Mouse (Mus musculus): ENCODE data around the gene Slc45a1. TPM values are rescaled to one million over a fixed set of nuclear protein-coding genes. Genes with fewer than 3 reads are reported as not detected.
A peak's percentile ranks its signal among the peaks of the same experiment; 100 is the strongest.

Gene Slc45a1
- polyA plus RNA-seq, 1 experiment from 2014 or later, result 1.2 TPM

- Histone ChIP-seq H3K27me3 (replicated peaks; ENCODE audit: control insufficient read depth, insufficient read depth, low read length) (no peaks in the 10 kb centered on the region), H3K27ac (replicated peaks; ENCODE audit: low read depth, low read length) (no peak overlapping the region), H3K9me3 (ENCODE audit: control insufficient read depth, low read length) (no peaks in the 10 kb centered on the region), H3K36me3 (ENCODE audit: control insufficient read depth, insufficient read depth, low read length) (no peaks in the 10 kb centered on the region), H3K4me3 (ENCODE audit: low read depth, low read length) (no peak overlapping the region), H3K4me2 (ENCODE audit: low read depth, low read length) (no peak overlapping the region), H3K9ac (ENCODE audit: low read depth, low read length) (no peak overlapping the region), H3K4me1 (ENCODE audit: control insufficient read depth, insufficient read depth, low read length) (peaks cover 15% of the 10 kb centered on the region; the same call in 1 of the 2 replicates)
- ATAC-seq (ENCODE audit: low read depth), result no peak
- WGBS, result 65% methylated on average over 4 of the region's 4 CpGs
- DNase-seq (ENCODE audit: low spot score), result no peak
Observed at GRCm38 (mm10) chr4:150593473-150594217, 58.3 kb downstream of the Slc45a1 start.

- H3K27me3 ChIP-seq (replicated peaks; ENCODE audit: control insufficient read depth, insufficient read depth, low read length), result no peaks in the 10 kb centered on the region
- H3K9ac ChIP-seq (ENCODE audit: low read depth, low read length), result no peak overlapping the region
- no peak overlapping the region for H3K27ac ChIP-seq (replicated peaks; ENCODE audit: low read depth, low read length)
- no peak overlapping the region for H3K4me2 ChIP-seq (ENCODE audit: low read depth, low read length)
- DNase-seq (ENCODE audit: low spot score) (no peak), ATAC-seq (ENCODE audit: low read depth) (no peak)
- H3K9me3 ChIP-seq (ENCODE audit: control insufficient read depth, low read length), result no peaks in the 10 kb centered on the region
- H3K4me3 ChIP-seq (ENCODE audit: low read depth, low read length), result no peak overlapping the region
- H3K4me1 ChIP-seq (ENCODE audit: control insufficient read depth, insufficient read depth, low read length), result peaks cover 16% of the 10 kb centered on the region
- WGBS, result 80% methylated on average over 6 of the region's 6 CpGs
- no peaks in the 10 kb centered on the region for H3K36me3 ChIP-seq (ENCODE audit: control insufficient read depth, insufficient read depth, low read length)
Observed at GRCm38 (mm10) chr4:150592087-150592486, 59.9 kb downstream of the Slc45a1 start.

- H3K4me1 ChIP-seq (ENCODE audit: control insufficient read depth, insufficient read depth, low read length), result peaks cover 16% of the 10 kb centered on the region
- no peaks in the 10 kb centered on the region for H3K36me3 ChIP-seq (ENCODE audit: control insufficient read depth, insufficient read depth, low read length)
- H3K4me3 ChIP-seq (ENCODE audit: low read depth, low read length), result no peak overlapping the region
- H3K4me2 ChIP-seq (ENCODE audit: low read depth, low read length), result no peak overlapping the region
- DNase-seq (ENCODE audit: low spot score) (no peak), ATAC-seq (ENCODE audit: low read depth) (no peak)
- no peak overlapping the region for H3K27ac ChIP-seq (replicated peaks; ENCODE audit: low read depth, low read length)
- no peaks in the 10 kb centered on the region for H3K27me3 ChIP-seq (replicated peaks; ENCODE audit: control insufficient read depth, insufficient read depth, low read length)
- no peaks in the 10 kb centered on the region for H3K9me3 ChIP-seq (ENCODE audit: control insufficient read depth, low read length)
- WGBS, result 56% methylated on average over 4 of the region's 4 CpGs
- H3K9ac ChIP-seq (ENCODE audit: low read depth, low read length), result no peak overlapping the region
Observed at GRCm38 (mm10) chr4:150591602-150592001, 60.4 kb downstream of the Slc45a1 start.

GRCm38 (mm10) chr4:150590621-150591282 is 61.2 kb downstream of the Slc45a1 start:
- Histone ChIP-seq H3K27ac (replicated peaks; ENCODE audit: low read depth, low read length) (no peak overlapping the region), H3K4me1 (ENCODE audit: control insufficient read depth, insufficient read depth, low read length) (peaks cover 16% of the 10 kb centered on the region)

GRCm38 (mm10) chr4:150588300-150588621 is 63.7 kb downstream of the Slc45a1 start:
- whole genome bisulfite sequencing, result 69% methylated on average over 2 of the region's 2 CpGs
- Histone ChIP-seq H3K36me3 (ENCODE audit: control insufficient read depth, insufficient read depth, low read length) (no peaks in the 10 kb centered on the region), H3K4me3 (ENCODE audit: low read depth, low read length) (no peak overlapping the region), H3K27me3 (replicated peaks; ENCODE audit: control insufficient read depth, insufficient read depth, low read length) (no peaks in the 10 kb centered on the region), H3K27ac (replicated peaks; ENCODE audit: low read depth, low read length) (no peak overlapping the region), H3K9ac (ENCODE audit: low read depth, low read length) (no peak overlapping the region), H3K4me1 (ENCODE audit: control insufficient read depth, insufficient read depth, low read length) (peaks cover 32% of the 10 kb centered on the region), H3K4me2 (ENCODE audit: low read depth, low read length) (no peak overlapping the region), H3K9me3 (ENCODE audit: control insufficient read depth, low read length) (no peaks in the 10 kb centered on the region)
- DNase-seq (ENCODE audit: low spot score) (no peak), ATAC-seq (ENCODE audit: low read depth) (no peak)

More at GRCm38 (mm10) chr4:150590621-150591282, 61.2 kb downstream of the Slc45a1 start:
- 39% methylated on average over 3 of the region's 3 CpGs for WGBS
- Histone ChIP-seq H3K4me2 (ENCODE audit: low read depth, low read length) (no peak overlapping the region), H3K4me3 (ENCODE audit: low read depth, low read length) (no peak overlapping the region), H3K9ac (ENCODE audit: low read depth, low read length) (no peak overlapping the region), H3K9me3 (ENCODE audit: control insufficient read depth, low read length) (no peaks in the 10 kb centered on the region), H3K27me3 (replicated peaks; ENCODE audit: control insufficient read depth, insufficient read depth, low read length) (no peaks in the 10 kb centered on the region), H3K36me3 (ENCODE audit: control insufficient read depth, insufficient read depth, low read length) (no peaks in the 10 kb centered on the region)
- ATAC-seq (ENCODE audit: low read depth), result no peak
- DNase-seq (ENCODE audit: low spot score), result peak; percentile 49

GRCm38 (mm10) chr4:150587597-150588299 is 64.2 kb downstream of the Slc45a1 start:
- no peak overlapping the region for H3K4me2 ChIP-seq (ENCODE audit: low read depth, low read length)
- no peaks in the 10 kb centered on the region for H3K36me3 ChIP-seq (ENCODE audit: control insufficient read depth, insufficient read depth, low read length)
- H3K4me1 ChIP-seq (ENCODE audit: control insufficient read depth, insufficient read depth, low read length), result peaks cover 37% of the 10 kb centered on the region
- no peak overlapping the region for H3K4me3 ChIP-seq (ENCODE audit: low read depth, low read length)
- 68% methylated on average over 8 of the region's 8 CpGs for WGBS
- no peak for ATAC-seq (ENCODE audit: low read depth)
- no peak overlapping the region for H3K9ac ChIP-seq (ENCODE audit: low read depth, low read length)
- H3K27ac ChIP-seq (replicated peaks; ENCODE audit: low read depth, low read length), result no peak overlapping the region; the same call in 1 of the 2 replicates
- H3K27me3 ChIP-seq (replicated peaks; ENCODE audit: control insufficient read depth, insufficient read depth, low read length), result no peaks in the 10 kb centered on the region
- DNase-seq (ENCODE audit: low spot score), result no peak
- H3K9me3 ChIP-seq (ENCODE audit: control insufficient read depth, low read length), result no peaks in the 10 kb centered on the region

- H3K4me1 ChIP-seq (ENCODE audit: control insufficient read depth, insufficient read depth, low read length), result peaks cover 45% of the 10 kb centered on the region
- no peaks in the 10 kb centered on the region for H3K9me3 ChIP-seq (ENCODE audit: control insufficient read depth, low read length)
- WGBS, result 91% methylated on average over 5 of the region's 5 CpGs
- no peaks in the 10 kb centered on the region for H3K27me3 ChIP-seq (replicated peaks; ENCODE audit: control insufficient read depth, insufficient read depth, low read length)
- ATAC-seq (ENCODE audit: low read depth), result no peak
- no peaks in the 10 kb centered on the region for H3K36me3 ChIP-seq (ENCODE audit: control insufficient read depth, insufficient read depth, low read length)
- H3K27ac ChIP-seq (replicated peaks; ENCODE audit: low read depth, low read length), result no peak overlapping the region
- DNase-seq (ENCODE audit: low spot score), result no peak
- no peak overlapping the region for H3K4me2 ChIP-seq (ENCODE audit: low read depth, low read length)
- H3K9ac ChIP-seq (ENCODE audit: low read depth, low read length), result no peak overlapping the region
- H3K4me3 ChIP-seq (ENCODE audit: low read depth, low read length), result no peak overlapping the region
Observed at GRCm38 (mm10) chr4:150586275-150586674, 65.7 kb downstream of the Slc45a1 start.

- no peak overlapping the region for H3K27ac ChIP-seq (replicated peaks; ENCODE audit: low read depth, low read length)
- DNase-seq (ENCODE audit: low spot score) (no peak), ATAC-seq (ENCODE audit: low read depth) (no peak)
- H3K36me3 ChIP-seq (ENCODE audit: control insufficient read depth, insufficient read depth, low read length), result no peaks in the 10 kb centered on the region
- peaks cover 42% of the 10 kb centered on the region for H3K4me1 ChIP-seq (ENCODE audit: control insufficient read depth, insufficient read depth, low read length)
- no peaks in the 10 kb centered on the region for H3K27me3 ChIP-seq (replicated peaks; ENCODE audit: control insufficient read depth, insufficient read depth, low read length)
- no peaks in the 10 kb centered on the region for H3K9me3 ChIP-seq (ENCODE audit: control insufficient read depth, low read length)
- no peak overlapping the region for H3K9ac ChIP-seq (ENCODE audit: low read depth, low read length)
- H3K4me2 ChIP-seq (ENCODE audit: low read depth, low read length), result no peak overlapping the region
- WGBS, result 92% methylated on average over 2 of the region's 2 CpGs
- no peak overlapping the region for H3K4me3 ChIP-seq (ENCODE audit: low read depth, low read length)
Observed at GRCm38 (mm10) chr4:150585800-150586199, 66.2 kb downstream of the Slc45a1 start.

All from embryonic facial prominence, embryonic 14.5 days (tissue).